Comparison of ENCODE assay signal across 9 mouse cellular contexts in genomic region chr10:37194131-37194797, GRCm38 (mm10). TPM values are rescaled to one million over a fixed set of nuclear protein-coding genes. Genes with fewer than 3 reads are reported as not detected.
A peak's percentile ranks its signal among the peaks of the same experiment; 100 is the strongest.
DNase-seq lines count a peak whose midpoint lies in the region; ATAC-seq and TF ChIP-seq lines count a peak whose summit lies in the region.
"Had no signal": no experiment of that assay in that cellular context is flagged by ENCODE, and none has a peak within 500 bp of the region (broad histone marks: within the 10 kb centered on the region; RNA-seq: fewer than 3 reads in every experiment).

No protein-coding gene starts in this region.

- H3K4me3 ChIP-seq in cerebellum, adult 2 months (replicated peaks; ENCODE audit: insufficient read depth, low read depth, low read length) = no peak overlapping the region
- no peak overlapping the region for H3K4me3 ChIP-seq in lung, embryonic 16.5 days (ENCODE audit: low read length)
- no peak overlapping the region for H3K4me3 ChIP-seq in hindbrain, postnatal 0 days (ENCODE audit: low read length)

- 43% methylated on average over 15 of the region's 15 CpGs for WGBS in cerebellum, adult 2 months
- 66% methylated on average over 15 of the region's 15 CpGs for WGBS in lung, embryonic 16.5 days
- WGBS in hindbrain, postnatal 0 days = 85% methylated on average over 15 of the region's 15 CpGs

- no peak overlapping the region for H3K9ac ChIP-seq in lung, embryonic 16.5 days (ENCODE audit: low read length)
- H3K9ac ChIP-seq in hindbrain, postnatal 0 days (replicated peaks; ENCODE audit: low read length) = no peak overlapping the region
- H3K9ac ChIP-seq: hindbrain, embryonic 14.5 days had no signal

- H3K27ac ChIP-seq in cerebellum, adult 2 months (ENCODE audit: insufficient read depth, low read length) = no peak overlapping the region
- H3K27ac ChIP-seq in lung, embryonic 16.5 days (ENCODE audit: low read length) = no peak overlapping the region
- H3K27ac ChIP-seq in hindbrain, postnatal 0 days = no peak overlapping the region
- H3K27ac ChIP-seq: hindbrain, embryonic 14.5 days had no signal

- no peaks in the 10 kb centered on the region for H3K9me3 ChIP-seq in lung, embryonic 16.5 days (ENCODE audit: control insufficient read depth, low read length)
- H3K9me3 ChIP-seq in hindbrain, postnatal 0 days (ENCODE audit: low read length) = no peaks in the 10 kb centered on the region

- TF ChIP-seq CTCF in cerebellum, adult 2 months (IDR thresholded peaks at IDR 0.05; ENCODE audit: borderline replicate concordance, insufficient read depth, low read depth, low read length) = no peak
- TF ChIP-seq CTCF in hindbrain, postnatal 0 days (IDR thresholded peaks at IDR 0.05; ENCODE audit: low read depth) = no peak

- no peaks in the 10 kb centered on the region for H3K4me1 ChIP-seq in cerebellum, adult 2 months (ENCODE audit: control insufficient read depth, insufficient read depth, low read length)
- H3K4me1 ChIP-seq in lung, embryonic 16.5 days (replicated peaks; ENCODE audit: control insufficient read depth, insufficient read depth, low read length) = no peaks in the 10 kb centered on the region
- no peaks in the 10 kb centered on the region for H3K4me1 ChIP-seq in hindbrain, postnatal 0 days (ENCODE audit: insufficient read depth, low read length)

- DNase-seq in cerebellum, adult 2 months = peak; percentile 10
- no peak for DNase-seq in cerebellum, adult 11-12 months
- peak; percentile 29 for DNase-seq in adipocyte (ENCODE audit: low spot score)
- peak; percentile 54 for DNase-seq in heart, adult 8-10 months (ENCODE audit: low spot score)
- no peak for DNase-seq in B cell, adult 2 months
- DNase-seq in hindbrain, postnatal 0 days (ENCODE audit: low spot score) = no peak
- DNase-seq in frontal cortex, postnatal 25 days (ENCODE audit: low spot score in 2 of 2) = no peak

- ATAC-seq in lung, embryonic 16.5 days (ENCODE audit: low read depth) = peak; percentile 61
- ATAC-seq in hindbrain, postnatal 0 days = no peak

- H3K36me3 ChIP-seq in lung, embryonic 16.5 days (ENCODE audit: control insufficient read depth, insufficient read depth, low read length) = no peaks in the 10 kb centered on the region
- H3K36me3 ChIP-seq in hindbrain, postnatal 0 days (ENCODE audit: insufficient read depth, low read length) = no peaks in the 10 kb centered on the region

- H3K27me3 ChIP-seq in cerebellum, adult 2 months (ENCODE audit: control insufficient read depth, insufficient read depth, low read length) = no peaks in the 10 kb centered on the region
- H3K27me3 ChIP-seq in lung, embryonic 16.5 days (ENCODE audit: control insufficient read depth, insufficient read depth, low read depth, low read length) = no peaks in the 10 kb centered on the region
- H3K27me3 ChIP-seq in hindbrain, postnatal 0 days (ENCODE audit: insufficient read depth, low read length) = no peaks in the 10 kb centered on the region

- no peak for TF ChIP-seq POLR2A in cerebellum, adult 2 months (IDR thresholded peaks at IDR 0.05; ENCODE audit: borderline replicate concordance, insufficient read depth, low read length)

- H3K4me2 ChIP-seq in lung, embryonic 16.5 days (ENCODE audit: low read depth, low read length) = 0 out of 2 replicates have a peak overlapping the region, but pooled peaks have one; percentile 9
- H3K4me2 ChIP-seq in hindbrain, postnatal 0 days (ENCODE audit: low read depth, low read length) = no peak overlapping the region
- H3K4me2 ChIP-seq: hindbrain, embryonic 14.5 days had no signal

RNA-seq across cellular contexts. Expression of gene Marcks, which starts 55.5 kb away (rescaled TPM):
- polyA plus RNA-seq in cerebellum, adult 2 months (2012; rRNA removed) = 51.9 and 54.1 TPM in 2 replicates
- total RNA-seq in heart, adult 8-10 months (2022) = 10 to 100 TPM; 20.7 to 32.9 (median 27.6) TPM
- 77.9 and 83.9 TPM in 2 replicates for polyA plus RNA-seq in lung, embryonic 16.5 days (2015; fragmentation: Nextera tagmentation; extraction: Ambion mirVana)
- total RNA-seq in hindbrain, postnatal 0 days (2014; rRNA removed) = 341 and 395 TPM in 2 replicates
- 242 and 270 TPM in 2 replicates for polyA plus RNA-seq in hindbrain, postnatal 0 days (2015; fragmentation: Nextera tagmentation; extraction: Ambion mirVana)

Comparison
In these comparisons a context has a peak if more than half of its experiments do, and no peak if none do; other contexts are left out.
1. DNase-seq: peak in cerebellum, adult 2 months (2 of 2), adipocyte (single experiment) and heart, adult 8-10 months (single experiment); none in cerebellum, adult 11-12 months (single experiment), B cell, adult 2 months (0 of 2), hindbrain, postnatal 0 days (single experiment) and frontal cortex, postnatal 25 days (0 of 2).